Mouse (Mus musculus): ENCODE measurements around the gene Mapk6. TPM values are rescaled to one million over a fixed set of nuclear protein-coding genes. Genes with fewer than 3 reads are reported as not detected.

Gene Mapk6
- polyA plus RNA-seq, 1 experiment from 2014 or later, result 139 TPM

DNA sequence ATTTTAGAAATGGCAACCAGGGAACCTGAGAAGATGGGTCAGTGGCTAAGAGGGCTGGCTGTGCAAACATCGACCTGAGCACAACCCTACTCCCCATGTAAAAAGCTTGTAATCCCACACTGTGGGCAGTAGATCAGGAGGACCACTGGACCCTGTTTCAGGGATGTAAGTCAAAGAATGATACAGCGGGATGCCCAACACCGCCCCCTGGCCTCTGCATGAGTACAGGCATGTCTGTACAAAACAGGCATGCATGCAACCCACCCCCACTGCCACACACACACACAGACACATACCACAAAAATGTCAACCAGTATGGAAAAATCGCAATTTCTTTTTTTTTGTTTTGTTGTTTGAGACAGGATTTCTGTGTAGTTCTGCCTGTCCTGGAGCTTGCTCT lies 10.7 kb downstream of the Mapk6 start:
- H3K27me3 ChIP-seq, result no peaks in the 10 kb centered on the region
- 91% methylated on average over 4 of the region's 4 CpGs for WGBS
- H3K9ac ChIP-seq, result no peak overlapping the region
- no peak for ATAC-seq
- no peak overlapping the region for H3K4me3 ChIP-seq
- H3K27ac ChIP-seq, result no peak overlapping the region
- peaks cover 44% of the 10 kb centered on the region for H3K36me3 ChIP-seq (ENCODE audit: poor library complexity, severe bottlenecking)
- H3K4me2 ChIP-seq, result no peak overlapping the region
- peaks cover 34% of the 10 kb centered on the region for H3K4me1 ChIP-seq
- no peaks in the 10 kb centered on the region for H3K9me3 ChIP-seq (replicated peaks)

DNA sequence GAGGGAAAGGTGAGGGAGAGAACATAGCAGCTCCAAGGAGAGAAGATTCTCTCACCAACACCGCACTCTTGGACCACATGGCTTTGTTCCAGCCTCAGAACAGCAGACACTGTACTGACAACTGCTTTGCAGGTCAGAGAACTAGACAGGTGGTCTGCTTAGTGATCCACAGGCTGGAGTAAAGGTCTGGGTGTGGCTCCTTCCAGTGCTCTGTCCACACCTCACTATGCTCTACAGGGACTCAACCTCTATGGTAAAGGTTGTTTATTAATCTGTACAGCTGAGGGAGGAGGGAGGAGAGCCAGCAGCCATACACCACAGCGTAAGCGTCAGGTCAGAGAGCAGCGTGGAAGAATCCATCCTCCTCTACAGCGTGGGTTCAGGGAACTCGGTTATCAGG lies 13.8 kb downstream of the Mapk6 start:
- ATAC-seq, result no peak
- H3K9ac ChIP-seq, result no peak overlapping the region
- H3K4me1 ChIP-seq, result peaks cover 5% of the 10 kb centered on the region
- peaks cover 72% of the 10 kb centered on the region for H3K36me3 ChIP-seq (ENCODE audit: poor library complexity, severe bottlenecking)
- H3K9me3 ChIP-seq (replicated peaks), result no peaks in the 10 kb centered on the region
- H3K4me2 ChIP-seq, result no peak overlapping the region
- H3K27ac ChIP-seq, result no peak overlapping the region
- H3K27me3 ChIP-seq, result no peaks in the 10 kb centered on the region
- WGBS, result 89% methylated on average over 6 of the region's 6 CpGs
- no peak overlapping the region for H3K4me3 ChIP-seq

DNA sequence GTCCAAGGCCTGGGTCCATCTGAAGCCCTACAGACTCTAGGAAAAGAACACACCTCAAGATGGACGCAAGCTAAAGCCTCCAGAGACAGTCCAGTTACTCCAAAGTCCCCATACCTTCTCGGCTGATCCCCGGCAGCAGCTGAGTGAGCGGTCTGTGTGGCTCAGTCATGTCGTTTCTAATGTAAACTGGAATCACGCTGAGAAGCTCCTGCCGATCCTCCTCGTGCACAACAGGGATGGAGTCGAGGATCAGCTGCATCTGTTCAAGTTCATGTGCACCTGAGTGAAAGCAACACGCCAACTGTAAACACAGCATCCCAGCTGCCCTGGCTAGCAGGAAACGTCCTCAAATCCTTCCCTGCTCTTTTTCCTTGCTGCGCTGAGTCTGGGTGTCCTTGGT lies 16.6 kb downstream of the Mapk6 start:
- no peak overlapping the region for H3K4me2 ChIP-seq
- H3K4me3 ChIP-seq, result no peak overlapping the region
- WGBS, result 74% methylated on average over 12 of the region's 12 CpGs
- H3K36me3 ChIP-seq (ENCODE audit: poor library complexity, severe bottlenecking), result peaks cover 87% of the 10 kb centered on the region
- H3K9ac ChIP-seq, result no peak overlapping the region
- ATAC-seq, result no peak
- H3K27ac ChIP-seq, result no peak overlapping the region
- H3K4me1 ChIP-seq, result no peaks in the 10 kb centered on the region
- H3K27me3 ChIP-seq, result no peaks in the 10 kb centered on the region
- no peaks in the 10 kb centered on the region for H3K9me3 ChIP-seq (replicated peaks)

DNA sequence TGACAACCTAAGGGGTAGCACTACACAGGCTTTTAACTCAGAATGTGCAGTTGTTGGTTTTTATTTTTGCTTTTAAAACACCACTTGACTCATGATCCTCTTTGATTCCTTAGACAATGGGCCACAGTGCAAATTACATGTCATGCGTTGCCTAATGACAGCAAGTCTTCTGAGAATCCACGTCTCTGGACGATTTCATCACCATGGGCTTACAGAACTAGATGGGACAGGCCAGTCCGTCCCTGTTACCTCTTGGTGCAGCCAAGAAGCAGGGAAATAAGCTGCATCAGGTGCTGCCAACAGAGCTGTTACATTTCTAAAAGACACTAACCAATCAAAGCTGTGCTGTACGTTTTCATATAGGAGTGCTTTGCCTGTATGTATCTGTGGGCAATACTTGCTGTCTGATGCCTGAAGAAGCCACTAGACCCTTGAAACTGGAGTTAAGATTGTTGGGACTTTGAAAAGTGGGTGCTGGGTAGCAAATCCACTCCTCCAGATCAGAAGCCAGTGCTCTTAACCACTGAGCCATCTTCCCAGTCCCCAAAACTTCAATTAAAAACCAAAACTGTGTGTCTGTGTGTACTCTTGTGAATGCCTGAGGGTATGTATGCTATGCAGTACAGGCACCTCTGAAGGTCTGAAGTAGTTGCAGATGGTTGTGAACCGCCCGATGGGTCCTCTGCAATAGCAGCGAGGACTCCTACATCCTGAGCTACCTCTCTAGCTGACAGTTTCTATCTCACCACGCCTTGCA lies 24.4 kb downstream of the Mapk6 start:
- WGBS, result 82% methylated on average over 9 of the region's 9 CpGs
- Histone ChIP-seq H3K4me3 (no peak overlapping the region), H3K27me3 (no peaks in the 10 kb centered on the region), H3K4me1 (no peaks in the 10 kb centered on the region), H3K9ac (no peak overlapping the region), H3K9me3 (replicated peaks) (no peaks in the 10 kb centered on the region), H3K4me2 (no peak overlapping the region), H3K36me3 (ENCODE audit: poor library complexity, severe bottlenecking) (peaks cover 45% of the 10 kb centered on the region), H3K27ac (no peak overlapping the region)
- no peak for ATAC-seq

DNA sequence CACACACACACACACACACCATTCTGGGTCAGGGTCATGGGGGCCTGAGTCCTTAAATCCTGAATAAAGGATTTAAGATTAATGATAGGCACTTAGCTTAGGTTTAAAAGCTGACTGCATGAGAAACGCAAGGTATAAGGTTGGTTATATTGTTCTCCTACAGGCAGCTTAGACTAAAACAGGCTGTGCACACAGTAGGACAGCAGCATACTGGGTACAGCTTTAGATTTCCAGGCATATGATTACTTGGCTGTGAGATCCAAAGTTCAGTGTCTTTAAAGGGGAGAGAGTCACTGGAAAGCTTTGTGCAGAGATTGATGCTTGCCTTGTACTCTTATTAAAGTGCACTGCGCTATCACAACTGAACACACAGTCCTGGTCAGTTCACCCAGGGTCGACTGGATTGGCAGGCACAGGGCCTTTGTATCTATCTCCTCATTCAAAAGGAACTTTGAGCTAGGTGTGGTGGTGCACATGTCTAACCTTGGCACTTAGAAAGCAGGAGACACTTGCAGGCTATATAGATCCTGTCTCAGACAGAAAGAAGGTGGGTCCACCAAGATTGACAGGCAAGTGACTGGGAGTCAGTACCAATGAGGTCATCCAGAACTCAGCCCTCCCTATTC lies 25.4 kb downstream of the Mapk6 start:
- no peaks in the 10 kb centered on the region for H3K9me3 ChIP-seq (replicated peaks)
- 0 out of 2 replicates have a peak, but pooled peaks have one; percentile 21 for ATAC-seq
- no peak overlapping the region for H3K9ac ChIP-seq
- WGBS, result 84% methylated on average over 3 of the region's 3 CpGs
- no peak overlapping the region for H3K27ac ChIP-seq
- no peak overlapping the region for H3K4me3 ChIP-seq
- H3K4me2 ChIP-seq, result no peak overlapping the region
- no peaks in the 10 kb centered on the region for H3K27me3 ChIP-seq
- peaks cover 39% of the 10 kb centered on the region for H3K36me3 ChIP-seq (ENCODE audit: poor library complexity, severe bottlenecking)
- no peaks in the 10 kb centered on the region for H3K4me1 ChIP-seq

DNA sequence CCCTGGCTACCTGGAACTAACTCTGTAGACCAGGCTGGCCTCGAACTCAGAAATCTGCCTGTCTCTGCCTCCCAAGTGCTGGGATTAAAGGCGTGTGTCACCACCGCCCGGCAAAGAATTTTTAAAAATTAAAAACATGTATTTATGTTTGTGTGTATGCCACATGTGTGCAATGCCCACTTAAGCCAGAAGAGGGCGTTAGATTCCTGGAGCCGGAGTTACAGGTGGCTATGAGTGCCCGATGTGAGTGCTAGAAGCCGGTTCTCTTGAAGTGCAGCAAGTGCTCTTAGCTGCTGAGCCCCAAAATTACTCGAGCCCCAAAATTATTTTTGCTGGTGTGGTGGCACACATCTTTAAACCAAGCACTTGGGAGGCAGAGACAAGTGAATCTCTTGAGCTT lies 26.0 kb downstream of the Mapk6 start:
- H3K4me1 ChIP-seq, result no peaks in the 10 kb centered on the region
- WGBS, result 84% methylated on average over 9 of the region's 9 CpGs
- peaks cover 32% of the 10 kb centered on the region for H3K36me3 ChIP-seq (ENCODE audit: poor library complexity, severe bottlenecking)

DNA sequence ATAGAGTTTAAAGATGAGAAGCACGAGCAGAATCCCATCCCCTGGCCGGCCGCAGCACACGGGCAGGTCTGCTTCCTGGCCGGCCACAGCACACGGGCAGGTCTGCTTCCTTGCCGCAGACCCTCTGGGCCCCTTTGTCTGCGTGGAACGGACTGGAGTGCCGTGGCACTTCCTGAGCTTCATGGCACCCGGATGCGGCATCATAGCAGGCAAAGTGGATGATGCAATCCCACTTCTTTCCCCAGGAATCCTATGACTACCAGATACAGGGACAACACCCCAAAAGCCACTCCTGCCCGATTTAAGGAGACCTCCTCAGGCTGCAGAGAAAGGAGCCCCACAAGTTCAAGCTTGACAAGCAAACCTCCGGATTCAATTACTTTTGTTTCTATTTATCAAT lies 27.0 kb downstream of the Mapk6 start:
- no peak for ATAC-seq
- WGBS, result 92% methylated on average over 14 of the region's 14 CpGs
- no peaks in the 10 kb centered on the region for H3K27me3 ChIP-seq

More for the DNA sequence above, 26.0 kb downstream of the Mapk6 start:
- no peak for ATAC-seq
- Histone ChIP-seq H3K27ac (no peak overlapping the region), H3K9me3 (replicated peaks) (no peaks in the 10 kb centered on the region), H3K4me2 (no peak overlapping the region), H3K4me3 (no peak overlapping the region), H3K9ac (no peak overlapping the region), H3K27me3 (no peaks in the 10 kb centered on the region)

DNA sequence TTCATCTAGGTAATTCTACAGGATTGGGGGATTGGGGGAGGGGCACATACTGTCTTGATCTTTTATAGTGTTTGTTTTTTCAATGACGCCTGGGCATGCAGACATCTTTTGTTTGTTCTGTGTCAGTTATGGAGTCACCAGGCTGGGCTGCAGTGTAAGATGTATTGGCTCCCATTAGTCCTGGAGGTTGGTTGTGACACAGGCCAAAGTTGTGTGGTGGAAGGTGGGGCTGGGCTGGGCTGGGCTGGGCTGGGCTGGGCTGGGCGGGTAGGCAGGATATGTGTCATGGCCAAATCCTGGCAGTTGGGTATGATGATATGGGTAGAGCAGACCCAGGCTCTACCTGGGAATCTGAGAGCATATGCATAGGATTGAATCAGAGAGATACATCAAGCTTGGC lies 31.0 kb downstream of the Mapk6 start:
- Histone ChIP-seq H3K9me3 (replicated peaks) (no peaks in the 10 kb centered on the region), H3K4me1 (no peaks in the 10 kb centered on the region), H3K4me2 (no peak overlapping the region), H3K27me3 (no peaks in the 10 kb centered on the region), H3K36me3 (ENCODE audit: poor library complexity, severe bottlenecking) (0 out of 2 replicates have a peak, but pooled peaks cover under 1% of the 10 kb centered on the region), H3K27ac (no peak overlapping the region), H3K9ac (no peak overlapping the region), H3K4me3 (no peak overlapping the region)
- WGBS, result 92% methylated on average over 2 of the region's 2 CpGs
- no peak for ATAC-seq

More for the DNA sequence above, 27.0 kb downstream of the Mapk6 start:
- no peak overlapping the region for H3K4me3 ChIP-seq
- no peaks in the 10 kb centered on the region for H3K4me1 ChIP-seq
- H3K27ac ChIP-seq, result no peak overlapping the region
- H3K4me2 ChIP-seq, result no peak overlapping the region
- H3K9ac ChIP-seq, result no peak overlapping the region
- H3K9me3 ChIP-seq (replicated peaks), result no peaks in the 10 kb centered on the region
- H3K36me3 ChIP-seq (ENCODE audit: poor library complexity, severe bottlenecking), result peaks cover 26% of the 10 kb centered on the region

DNA sequence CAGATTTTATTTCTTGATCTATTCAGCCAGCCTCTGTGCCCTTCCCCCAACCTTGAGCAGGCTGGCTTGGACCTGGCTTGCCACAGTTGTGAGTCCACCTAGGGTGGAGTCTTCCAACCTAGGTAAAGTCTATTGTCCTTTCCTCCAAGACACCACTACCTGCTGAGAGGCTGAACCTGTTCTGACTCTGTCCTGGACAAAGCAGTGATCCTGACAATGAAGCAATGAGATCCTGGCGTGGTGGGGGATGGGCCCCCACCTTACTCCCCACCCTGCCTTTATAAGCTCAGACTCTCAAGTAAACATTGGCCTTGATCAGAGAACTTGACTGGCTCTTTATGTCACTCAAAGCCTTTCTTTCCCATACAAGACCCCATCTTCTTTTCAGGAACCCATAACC lies 33.4 kb downstream of the Mapk6 start:
- 65% methylated on average over 1 of the region's 1 CpGs for WGBS
- H3K36me3 ChIP-seq (ENCODE audit: poor library complexity, severe bottlenecking), result no peaks in the 10 kb centered on the region

DNA sequence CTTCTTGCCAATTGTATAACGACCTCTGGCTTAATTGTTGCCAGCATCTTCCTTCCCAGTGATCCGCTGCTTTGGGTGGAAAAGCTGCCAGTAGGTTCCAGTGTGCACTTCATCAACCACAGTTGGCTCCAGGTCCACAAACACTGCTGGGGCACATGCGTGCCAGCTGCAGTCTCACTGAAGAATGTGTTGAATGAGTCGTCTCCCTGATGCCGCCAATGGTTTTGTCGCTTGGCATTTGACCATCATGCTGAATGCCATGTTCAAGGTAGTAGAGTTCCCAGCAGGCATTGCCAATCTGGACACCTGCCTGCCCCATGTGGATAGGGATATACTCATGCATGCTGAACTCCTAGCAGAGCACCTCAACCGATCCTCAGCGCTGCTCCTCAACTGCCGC lies 34.2 kb downstream of the Mapk6 start:
- Histone ChIP-seq H3K4me1 (no peaks in the 10 kb centered on the region), H3K4me2 (no peak overlapping the region), H3K27me3 (no peaks in the 10 kb centered on the region), H3K36me3 (ENCODE audit: poor library complexity, severe bottlenecking) (no peaks in the 10 kb centered on the region), H3K9me3 (replicated peaks) (no peaks in the 10 kb centered on the region), H3K4me3 (no peak overlapping the region), H3K9ac (no peak overlapping the region), H3K27ac (no peak overlapping the region)
- no peak for ATAC-seq
- 96% methylated on average over 9 of the region's 9 CpGs for WGBS

More for the DNA sequence above, 33.4 kb downstream of the Mapk6 start:
- Histone ChIP-seq H3K4me3 (no peak overlapping the region), H3K4me2 (no peak overlapping the region), H3K27me3 (no peaks in the 10 kb centered on the region), H3K9me3 (replicated peaks) (no peaks in the 10 kb centered on the region), H3K9ac (no peak overlapping the region), H3K27ac (no peak overlapping the region), H3K4me1 (no peaks in the 10 kb centered on the region)
- ATAC-seq, result no peak

DNA sequence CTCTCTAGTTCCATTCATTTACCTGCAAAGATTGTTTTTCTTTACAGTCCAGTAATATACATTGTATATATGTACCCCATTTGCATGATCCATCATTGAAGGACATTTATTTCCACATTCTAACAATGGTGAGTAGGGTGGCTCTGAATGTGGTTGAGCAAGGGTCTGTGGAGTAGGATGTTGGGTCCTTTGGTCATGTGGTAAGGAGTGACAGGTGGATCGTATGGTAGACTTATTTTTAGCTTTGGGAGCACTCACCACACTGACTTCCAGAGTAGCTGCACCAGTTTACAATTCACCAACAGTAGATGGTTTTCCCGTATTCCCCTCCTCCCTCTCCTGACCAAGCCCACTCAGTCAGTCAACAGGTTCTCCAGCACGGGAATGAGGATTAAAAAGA lies 41.0 kb downstream of the Mapk6 start:
- no peak overlapping the region for H3K4me3 ChIP-seq
- WGBS, result 87% methylated on average over 3 of the region's 3 CpGs
- no peak overlapping the region for H3K27ac ChIP-seq
- no peak overlapping the region for H3K9ac ChIP-seq
- H3K36me3 ChIP-seq (ENCODE audit: poor library complexity, severe bottlenecking), result no peaks in the 10 kb centered on the region
- H3K4me2 ChIP-seq, result no peak overlapping the region
- no peaks in the 10 kb centered on the region for H3K27me3 ChIP-seq
- ATAC-seq, result no peak
- no peaks in the 10 kb centered on the region for H3K4me1 ChIP-seq
- peaks cover 3% of the 10 kb centered on the region for H3K9me3 ChIP-seq (replicated peaks)

DNA sequence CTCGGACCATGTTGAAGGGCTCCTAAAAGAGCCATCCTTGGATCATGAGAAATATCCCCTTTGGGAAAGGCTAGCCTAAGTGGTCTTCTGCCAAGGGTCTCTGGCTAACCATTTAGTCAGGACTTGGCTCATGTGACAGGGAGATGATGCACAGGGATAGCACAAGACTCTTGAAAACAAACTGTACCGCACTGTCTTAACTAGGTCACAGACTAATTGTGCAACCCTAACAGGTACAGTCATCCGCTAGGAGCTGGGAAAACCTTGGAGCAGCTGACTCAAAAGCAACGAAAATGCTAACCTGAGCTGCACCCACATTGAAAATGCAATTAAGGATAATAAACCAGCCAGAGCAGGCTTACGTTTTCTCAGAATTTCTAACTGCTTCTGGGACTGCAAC lies 43.6 kb downstream of the Mapk6 start:
- H3K27ac ChIP-seq, result no peak overlapping the region
- ATAC-seq, result no peak
- H3K4me1 ChIP-seq, result no peaks in the 10 kb centered on the region
- no peak overlapping the region for H3K4me3 ChIP-seq
- no peak overlapping the region for H3K9ac ChIP-seq
- H3K27me3 ChIP-seq, result no peaks in the 10 kb centered on the region
- WGBS, result 81% methylated on average over 5 of the region's 5 CpGs
- no peak overlapping the region for H3K4me2 ChIP-seq
- H3K9me3 ChIP-seq (replicated peaks), result peaks cover 3% of the 10 kb centered on the region
- H3K36me3 ChIP-seq (ENCODE audit: poor library complexity, severe bottlenecking), result no peaks in the 10 kb centered on the region

DNA sequence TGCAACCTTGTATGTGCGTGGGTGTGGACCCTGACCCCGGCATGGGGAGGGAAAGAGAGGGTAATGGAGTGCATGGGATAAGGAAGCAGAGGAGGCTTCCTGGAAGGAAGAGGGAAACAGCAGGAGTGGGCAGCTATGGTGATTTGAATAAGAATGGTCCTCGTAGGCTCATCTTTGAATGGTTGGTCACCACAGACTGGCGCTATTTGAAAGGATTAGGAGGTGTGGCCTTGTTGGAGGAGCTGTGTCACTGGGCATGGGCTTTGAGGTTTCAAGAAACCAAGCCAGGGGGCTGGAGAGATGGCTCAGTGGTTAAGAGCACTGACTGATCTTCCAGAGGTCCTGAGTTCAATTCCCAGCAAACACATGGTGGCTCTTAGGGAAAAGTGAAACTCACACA lies 44.6 kb downstream of the Mapk6 start:
- H3K4me2 ChIP-seq, result no peak overlapping the region
- no peaks in the 10 kb centered on the region for H3K4me1 ChIP-seq
- WGBS, result 69% methylated on average over 4 of the region's 4 CpGs

More for the DNA sequence above, 44.6 kb downstream of the Mapk6 start:
- Histone ChIP-seq H3K4me3 (no peak overlapping the region), H3K27ac (no peak overlapping the region), H3K36me3 (ENCODE audit: poor library complexity, severe bottlenecking) (no peaks in the 10 kb centered on the region), H3K27me3 (no peaks in the 10 kb centered on the region), H3K9me3 (replicated peaks) (no peaks in the 10 kb centered on the region), H3K9ac (no peak overlapping the region)
- ATAC-seq, result no peak
